Mouse (Mus musculus): ENCODE results near the gene Fmnl2. TPM values are rescaled to one million over a fixed set of nuclear protein-coding genes. Genes with fewer than 3 reads are reported as not detected.

Gene Fmnl2
- total and polyA plus RNA-seq, 3 experiments = 0.42 to 2.8 (median 2.1) TPM

GRCm38 (mm10) chr2:52915536-52915935 lies 57.9 kb downstream of the Fmnl2 start:
- Histone ChIP-seq H3K9me3 (replicated peaks; ENCODE audit: low read length) (no peaks in the 10 kb centered on the region), H3K79me2 (replicated peaks; ENCODE audit: control insufficient read depth, extremely low read depth, insufficient read depth, poor library complexity, severe bottlenecking) (no peaks in the 10 kb centered on the region), H3K27me3 (replicated peaks) (no peaks in the 10 kb centered on the region), H3K36me3 (replicated peaks in 1 of 2; ENCODE audit: control insufficient read depth in 1 of 2, insufficient read depth in 1 of 2, low read length in 1 of 2) (no peaks in the 10 kb centered on the region), H3K4me2 (ENCODE audit: insufficient read depth, low read depth, poor library complexity, severe bottlenecking) (no peak overlapping the region), H3K9ac (ENCODE audit: insufficient read depth, low read depth) (no peak overlapping the region), H3K4me1 (ENCODE audit: control insufficient read depth in 1 of 2, insufficient read depth in 2 of 2) (peaks cover 0 to 16% of the 10 kb centered on the region in 2 experiments; a peak in 2 of 4 replicates), H3K4me3 (replicated peaks in 1 of 3; ENCODE audit: low read depth in 2 of 3, low read length in 2 of 3, poor library complexity in 1 of 3) (no peak overlapping the region), H3K27ac (ENCODE audit: insufficient read depth, low read depth) (no peak overlapping the region)
- DNase-seq (ENCODE audit: extremely low read depth) = no peak
- dilution Hi-C loops (cut with MboI; ENCODE audit: extremely low pct_ligation_motif_present, extremely low pct_unique_long_range_greater_than_20kb, low sequenced_read_pairs) (no loop called here), in situ Hi-C loops (cut with MboI; ENCODE audit: low pct_ligation_motif_present, low pct_unique_long_range_greater_than_20kb, low sequenced_read_pairs) (no loop called here)
- TF ChIP-seq JUND (conservative IDR thresholded peaks at IDR 0.05; ENCODE audit: low read depth, low read length) = no peak
- TF ChIP-seq KAT2A (IDR thresholded peaks at IDR 0.05; ENCODE audit: insufficient replicate concordance, low read length) = no peak
- no peak for TF ChIP-seq CTCF (conservative IDR thresholded peaks at IDR 0.05 in 1 of 2, IDR thresholded peaks at IDR 0.05 in 1 of 2; ENCODE audit: low read depth in 2 of 2, low read length in 2 of 2)
- TF ChIP-seq MAZ (IDR thresholded peaks at IDR 0.05; ENCODE audit: low read depth, low read length) = no peak
- no peak for TF ChIP-seq NRF1 (IDR thresholded peaks at IDR 0.05; ENCODE audit: low read depth, low read length)
- TF ChIP-seq PAX5 (IDR thresholded peaks at IDR 0.05; ENCODE audit: low read length) = no peak
- no peak for TF ChIP-seq ZNF384 (IDR thresholded peaks at IDR 0.05; ENCODE audit: low read depth, low read length)
- no peak for TF ChIP-seq MEF2A (IDR thresholded peaks at IDR 0.05; ENCODE audit: borderline replicate concordance, low read depth, low read length)
- TF ChIP-seq ZC3H11A (IDR thresholded peaks at IDR 0.05; ENCODE audit: low read depth, low read length) = no peak
- no peak for TF ChIP-seq E2F4 (IDR thresholded peaks at IDR 0.05; ENCODE audit: insufficient replicate concordance, low read depth, low read length)
- no peak for TF ChIP-seq ELF1 (IDR thresholded peaks at IDR 0.05; ENCODE audit: low read depth, low read length)
- no peak for TF ChIP-seq UBTF (IDR thresholded peaks at IDR 0.05; ENCODE audit: low read depth, low read length)
- no peak for TF ChIP-seq HCFC1 (IDR thresholded peaks at IDR 0.05; ENCODE audit: low read depth, low read length)
- TF ChIP-seq MAFK (IDR thresholded peaks at IDR 0.05; ENCODE audit: insufficient replicate concordance, low read length) = no peak
- TF ChIP-seq ETS1 (conservative IDR thresholded peaks at IDR 0.05; ENCODE audit: low read depth, low read length) = no peak
- no peak for TF ChIP-seq ZMIZ1 (IDR thresholded peaks at IDR 0.05; ENCODE audit: low read depth, low read length)
- TF ChIP-seq TCF12 (IDR thresholded peaks at IDR 0.05; ENCODE audit: low read depth, low read length) = no peak
- no peak for TF ChIP-seq TBP (conservative IDR thresholded peaks at IDR 0.05; ENCODE audit: low read depth, low read length)

GRCm38 (mm10) chr2:52918094-52918493 lies 60.4 kb downstream of the Fmnl2 start:
- H3K4me2 ChIP-seq (ENCODE audit: insufficient read depth, low read depth, poor library complexity, severe bottlenecking) = no peak overlapping the region; the same call in 1 of the 2 replicates
- no peak overlapping the region for H3K4me3 ChIP-seq (replicated peaks in 1 of 3; ENCODE audit: low read depth in 2 of 3, low read length in 2 of 3, poor library complexity in 1 of 3)
- no peaks in the 10 kb centered on the region for H3K9me3 ChIP-seq (replicated peaks; ENCODE audit: low read length)
- no peaks in the 10 kb centered on the region for H3K27me3 ChIP-seq (replicated peaks)
- in situ Hi-C loops (cut with MboI; ENCODE audit: low pct_ligation_motif_present, low pct_unique_long_range_greater_than_20kb, low sequenced_read_pairs) = no loop called here
- peaks cover 0 to 18% of the 10 kb centered on the region in 2 experiments; a peak in 2 of 4 replicates for H3K4me1 ChIP-seq (ENCODE audit: control insufficient read depth in 1 of 2, insufficient read depth in 2 of 2)
- no peak for DNase-seq (ENCODE audit: extremely low read depth)
- dilution Hi-C loops (cut with MboI; ENCODE audit: extremely low pct_ligation_motif_present, extremely low pct_unique_long_range_greater_than_20kb, low sequenced_read_pairs) = no loop called here
- TF ChIP-seq CTCF (conservative IDR thresholded peaks at IDR 0.05 in 1 of 2, IDR thresholded peaks at IDR 0.05 in 1 of 2; ENCODE audit: low read depth in 2 of 2, low read length in 2 of 2) = no peak
- TF ChIP-seq MAX (IDR thresholded peaks at IDR 0.05; ENCODE audit: low read length) = no peak
- no peak for TF ChIP-seq CHD2 (IDR thresholded peaks at IDR 0.05; ENCODE audit: low read length)
- TF ChIP-seq USF1 (IDR thresholded peaks at IDR 0.05; ENCODE audit: low read depth, low read length) = no peak
- no peak for TF ChIP-seq ZKSCAN1 (IDR thresholded peaks at IDR 0.05; ENCODE audit: borderline replicate concordance, low read depth, low read length)
- no peak for TF ChIP-seq NRF1 (IDR thresholded peaks at IDR 0.05; ENCODE audit: low read depth, low read length)
- TF ChIP-seq USF2 (conservative IDR thresholded peaks at IDR 0.05; ENCODE audit: low read depth, low read length) = no peak
- TF ChIP-seq SMC3 (IDR thresholded peaks at IDR 0.05; ENCODE audit: low read depth, low read length) = no peak
- no peak for TF ChIP-seq JUND (conservative IDR thresholded peaks at IDR 0.05; ENCODE audit: low read depth, low read length)
- no peak for TF ChIP-seq SIN3A (IDR thresholded peaks at IDR 0.05; ENCODE audit: low read length)
- TF ChIP-seq IRF4 (IDR thresholded peaks at IDR 0.05; ENCODE audit: low read depth, low read length) = no peak
- no peak for TF ChIP-seq HCFC1 (IDR thresholded peaks at IDR 0.05; ENCODE audit: low read depth, low read length)
- TF ChIP-seq MYC (IDR thresholded peaks at IDR 0.05; ENCODE audit: low read depth, low read length) = no peak
- no peak for TF ChIP-seq JUN (IDR thresholded peaks at IDR 0.05; ENCODE audit: insufficient read depth, low read depth, low read length)
- H3K27ac ChIP-seq (ENCODE audit: insufficient read depth, low read depth) = no peak overlapping the region
- H3K9ac ChIP-seq (ENCODE audit: insufficient read depth, low read depth) = no peak overlapping the region
- H3K79me2 ChIP-seq (replicated peaks; ENCODE audit: control insufficient read depth, extremely low read depth, insufficient read depth, poor library complexity, severe bottlenecking) = no peaks in the 10 kb centered on the region
- H3K36me3 ChIP-seq (replicated peaks in 1 of 2; ENCODE audit: control insufficient read depth in 1 of 2, insufficient read depth in 1 of 2, low read length in 1 of 2) = no peaks in the 10 kb centered on the region

All from CH12.LX (cell line).